Mouse (Mus musculus): ENCODE data around the gene Cfap97d1.
A peak's percentile ranks its signal among the peaks of the same experiment; 100 is the strongest.

The Cfap97d1 gene

GRCm38 (mm10) chr11:101984054-101985025 lies at the start of gene Cfap97d1:
Cfap97d1 (plus strand) TSS chr11:101984279.
- DNase-seq = peak; percentile 93

- DNase-seq = no peak
These were observed 48.3 kb upstream of the Cfap97d1 start for GRCm38 (mm10) chr11:101935743-101936142.

GRCm38 (mm10) chr11:101936421-101936820 lies 47.7 kb upstream of the Cfap97d1 start:
- no peak for DNase-seq

GRCm38 (mm10) chr11:101937108-101937507 lies 47.0 kb upstream of the Cfap97d1 start:
- no peak for DNase-seq

GRCm38 (mm10) chr11:101943055-101943454 lies 41.0 kb upstream of the Cfap97d1 start:
- DNase-seq = no peak

- no peak for DNase-seq
These were observed 37.6 kb upstream of the Cfap97d1 start for GRCm38 (mm10) chr11:101946525-101946924.

GRCm38 (mm10) chr11:101950021-101950420 lies 34.1 kb upstream of the Cfap97d1 start:
- DNase-seq = no peak

- no peak for DNase-seq
These were observed 31.3 kb upstream of the Cfap97d1 start for GRCm38 (mm10) chr11:101952541-101953341.

GRCm38 (mm10) chr11:101953441-101953840 lies 30.6 kb upstream of the Cfap97d1 start:
- DNase-seq = no peak

- no peak for DNase-seq
These were observed 26.6 kb upstream of the Cfap97d1 start for GRCm38 (mm10) chr11:101957476-101957875.

GRCm38 (mm10) chr11:101963043-101963442 lies 21.0 kb upstream of the Cfap97d1 start:
- no peak for DNase-seq

GRCm38 (mm10) chr11:101963473-101964291 lies 20.4 kb upstream of the Cfap97d1 start:
- DNase-seq = no peak

- DNase-seq = no peak
These were observed 19.4 kb upstream of the Cfap97d1 start for GRCm38 (mm10) chr11:101964647-101965046.

GRCm38 (mm10) chr11:101965553-101965952 lies 18.5 kb upstream of the Cfap97d1 start:
- no peak for DNase-seq

- no peak for DNase-seq
These were observed 17.0 kb upstream of the Cfap97d1 start, which contains the start of gene Sost for GRCm38 (mm10) chr11:101966965-101967614. Sost (minus strand) TSS chr11:101967015.

- DNase-seq = no peak
These were observed 15.8 kb upstream of the Cfap97d1 start for GRCm38 (mm10) chr11:101968311-101968710.

GRCm38 (mm10) chr11:101968791-101969190 lies 15.3 kb upstream of the Cfap97d1 start:
- DNase-seq = peak; percentile 79

GRCm38 (mm10) chr11:101969835-101970234 lies 14.2 kb upstream of the Cfap97d1 start:
- DNase-seq = no peak

GRCm38 (mm10) chr11:101971410-101971809 lies 12.7 kb upstream of the Cfap97d1 start:
- no peak for DNase-seq

- DNase-seq = no peak
These were observed 12.0 kb upstream of the Cfap97d1 start for GRCm38 (mm10) chr11:101972097-101972496.

GRCm38 (mm10) chr11:101972651-101973050 lies 11.4 kb upstream of the Cfap97d1 start:
- no peak for DNase-seq

GRCm38 (mm10) chr11:101973496-101973895 lies 10.6 kb upstream of the Cfap97d1 start:
- no peak for DNase-seq

Data from right cerebral cortex, postnatal 25 days (tissue).